Mouse (Mus musculus) ES-Bruce4 (cell line): ENCODE results near the gene Myh7. TPM values are rescaled to one million over a fixed set of nuclear protein-coding genes. Genes with fewer than 3 reads are reported as not detected.

Source experiments
- H3K27ac ChIP-seq: 2 replicates; pipeline ENCODE4 v1.5.1; 2012; ENCODE audit warnings: low read length, inconsistent platforms; ENCODE audit not compliant: insufficient read depth
- H3K27me3 ChIP-seq: 2 replicates; pipeline ENCODE4 v1.6.1; 2012; ENCODE audit warnings: mild to moderate bottlenecking, low read length, inconsistent platforms; ENCODE audit not compliant: control insufficient read depth, poor library complexity, insufficient read depth, severe bottlenecking
- H3K36me3 ChIP-seq: 2 replicates; pipeline ENCODE4 v1.6.1; 2012; ENCODE audit warnings: inconsistent platforms, mild to moderate bottlenecking, low read length, moderate library complexity; ENCODE audit not compliant: control insufficient read depth, poor library complexity, insufficient read depth, severe bottlenecking
- H3K4me1 ChIP-seq: one replicate; pipeline ENCODE4 v1.8.1; 2011; ENCODE audit warnings: low read length; ENCODE audit not compliant: control insufficient read depth, insufficient read depth
- H3K4me3 ChIP-seq: 2 replicates; pipeline ENCODE4 v1.5.1; 2011; ENCODE audit warnings: low read depth, mild to moderate bottlenecking, low read length
- H3K9ac ChIP-seq: 2 replicates; pipeline ENCODE4 v1.6.1; 2012; ENCODE audit warnings: low read depth, mild to moderate bottlenecking, inconsistent platforms; ENCODE audit not compliant: poor library complexity, severe bottlenecking
- H3K9me3 ChIP-seq: replicated peaks from 2 replicates; pipeline ENCODE4 v1.6.1; 2012; ENCODE audit warnings: mild to moderate bottlenecking, low read length, inconsistent platforms; ENCODE audit not compliant: control insufficient read depth, poor library complexity, insufficient read depth, severe bottlenecking
- CTCF ChIP-seq: IDR thresholded peaks from one replicate; pipeline ENCODE4 v1.8.1; 2011; ENCODE audit warnings: low read depth, low read length
- EP300 ChIP-seq: IDR thresholded peaks from 2 replicates; pipeline ENCODE4 v1.6.1; 2011; ENCODE audit warnings: low read depth, low read length; ENCODE audit not compliant: insufficient read depth
- POLR2A ChIP-seq: IDR thresholded peaks from one replicate; pipeline ENCODE4 v1.8.1; 2011; ENCODE audit warnings: low read length; ENCODE audit not compliant: insufficient read depth
- polyA plus RNA-seq: library from polyadenylated mRNA; stranded (reverse); fragments of >200 nt; gene quantifications from 2 replicates; pipeline ENCODE4 v1.2.4, GENCODE M21; 2011; ENCODE audit warnings: low read depth; ENCODE audit not compliant: missing spikeins, insufficient read depth, insufficient read length

Myh7 gene
- polyA plus RNA-seq, 1 experiment = 3.1 TPM

DNA sequence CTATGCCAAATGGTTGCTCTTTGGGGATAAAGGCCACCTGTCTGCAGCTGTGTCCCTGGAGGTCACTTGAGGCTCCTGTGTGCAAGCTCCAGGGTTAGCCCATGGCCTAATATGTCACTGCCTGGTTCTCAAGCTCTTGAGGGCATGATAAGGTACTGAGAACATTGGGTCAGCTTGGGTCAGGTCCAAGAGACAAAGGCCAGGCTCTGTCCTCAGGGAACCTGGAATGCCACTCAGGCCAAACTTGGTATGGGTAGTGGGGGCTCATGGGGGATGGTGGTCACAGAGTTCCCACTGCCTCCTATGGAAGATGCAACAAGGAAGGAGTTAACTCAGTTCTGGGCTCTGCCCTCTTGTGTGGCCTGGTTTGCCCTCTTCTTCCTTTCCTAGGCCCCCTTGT, 26.1 kb downstream of the Myh7 start:
- Histone ChIP-seq H3K9me3 (no peaks in the 10 kb centered on the region), H3K9ac (no peak overlapping the region), H3K27ac (no peak overlapping the region), H3K36me3 (no peaks in the 10 kb centered on the region), H3K27me3 (no peaks in the 10 kb centered on the region), H3K4me3 (no peak overlapping the region), H3K4me1 (no peaks in the 10 kb centered on the region)
- TF ChIP-seq CTCF (no peak), EP300 (no peak), POLR2A (no peak)

DNA sequence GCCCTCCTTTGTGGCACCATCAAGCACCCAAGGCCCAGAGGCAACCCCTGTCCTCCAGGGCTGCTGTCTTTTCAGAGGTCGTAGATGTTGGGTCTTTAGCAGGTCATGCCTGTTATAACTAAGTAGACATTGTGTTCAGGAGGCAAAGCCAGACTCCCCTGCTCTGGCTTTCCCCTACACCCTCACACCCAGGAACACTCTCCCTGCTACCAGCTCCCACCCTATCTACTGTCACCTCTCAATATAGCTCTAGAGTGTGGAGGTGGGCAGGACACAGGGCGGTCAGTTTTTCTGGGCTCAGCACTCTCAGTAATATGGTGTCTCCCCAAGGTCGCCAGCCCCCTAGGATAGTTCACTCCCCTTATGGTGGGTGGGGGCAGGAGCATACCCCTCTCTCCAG, 26.6 kb downstream of the Myh7 start:
- Histone ChIP-seq H3K4me3 (no peak overlapping the region), H3K4me1 (no peaks in the 10 kb centered on the region), H3K27me3 (no peaks in the 10 kb centered on the region), H3K9me3 (no peaks in the 10 kb centered on the region), H3K27ac (no peak overlapping the region), H3K9ac (no peak overlapping the region), H3K36me3 (no peaks in the 10 kb centered on the region)
- no peak for TF ChIP-seq CTCF
- no peak for TF ChIP-seq POLR2A
- no peak for TF ChIP-seq EP300

DNA sequence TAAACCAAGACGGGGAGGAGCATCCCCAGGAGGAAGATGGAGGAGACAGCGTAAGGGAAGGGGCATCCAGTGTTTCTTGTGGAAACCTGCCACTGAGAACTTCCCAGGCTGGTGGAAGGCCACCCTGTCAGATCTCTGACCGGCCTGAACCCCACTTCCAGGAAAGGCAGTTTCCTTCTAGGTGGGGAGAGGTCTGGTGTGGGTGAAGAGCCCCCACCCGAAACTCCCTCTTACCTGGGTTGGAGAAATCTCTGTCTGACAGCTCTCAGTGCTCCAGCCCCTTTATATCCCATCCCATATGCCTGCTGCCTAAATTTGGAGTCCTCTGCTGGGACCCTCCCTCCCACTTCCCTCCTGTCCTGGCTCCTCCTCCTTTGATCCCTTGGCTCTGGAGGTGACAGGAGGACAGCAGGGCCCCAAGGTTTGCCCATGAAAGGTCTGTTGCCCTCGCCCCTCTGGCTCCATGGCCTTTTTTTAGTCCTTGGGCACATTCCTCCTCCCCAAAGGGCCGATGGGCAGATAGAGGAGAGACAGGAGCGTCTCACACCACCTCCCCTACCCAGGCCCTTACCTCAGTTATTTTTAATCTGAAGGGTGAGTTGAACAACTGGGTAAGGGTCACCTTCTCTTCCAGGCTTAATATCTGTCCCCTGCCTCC, 28.0 kb downstream of the Myh7 start, which contains the start of gene Myh6:
Gene Myh6 (minus strand): TSS at position 608 of the 658 bp plus-strand sequence.
- Histone ChIP-seq H3K36me3 (no peaks in the 10 kb centered on the region), H3K4me1 (no peaks in the 10 kb centered on the region), H3K9me3 (no peaks in the 10 kb centered on the region), H3K4me3 (no peak within 1 kb of the TSS), H3K27me3 (no peaks in the 10 kb centered on the region), H3K27ac (no peak within 1 kb of the TSS), H3K9ac (no peak within 1 kb of the TSS)
- TF ChIP-seq CTCF (no peak), POLR2A (no peak)

DNA sequence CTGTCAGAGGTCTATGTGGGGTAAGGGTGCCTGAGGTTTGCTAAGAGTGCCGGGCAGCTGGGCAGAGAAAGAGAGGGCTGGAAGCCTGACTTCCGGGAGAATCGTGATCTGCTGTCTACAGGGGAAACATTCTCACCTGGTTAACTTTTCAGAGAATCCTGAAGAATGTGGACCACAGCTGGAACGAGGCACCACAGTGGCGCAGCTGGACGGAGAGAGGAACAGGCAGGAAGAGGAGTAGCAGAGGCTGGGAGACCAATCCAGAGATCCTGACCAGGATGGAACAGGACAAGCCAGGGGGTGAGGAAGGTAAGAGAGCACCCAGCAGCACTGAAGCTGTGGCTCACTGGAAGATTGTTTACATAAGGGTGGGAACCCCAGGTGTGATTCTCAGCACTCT, 28.8 kb downstream of the Myh7 start:
- no peak for TF ChIP-seq CTCF
- TF ChIP-seq POLR2A = no peak
- no peak for TF ChIP-seq EP300
- Histone ChIP-seq H3K27me3 (no peaks in the 10 kb centered on the region), H3K36me3 (no peaks in the 10 kb centered on the region), H3K9me3 (no peaks in the 10 kb centered on the region), H3K9ac (no peak overlapping the region), H3K27ac (no peak overlapping the region), H3K4me3 (no peak overlapping the region), H3K4me1 (no peaks in the 10 kb centered on the region)

DNA sequence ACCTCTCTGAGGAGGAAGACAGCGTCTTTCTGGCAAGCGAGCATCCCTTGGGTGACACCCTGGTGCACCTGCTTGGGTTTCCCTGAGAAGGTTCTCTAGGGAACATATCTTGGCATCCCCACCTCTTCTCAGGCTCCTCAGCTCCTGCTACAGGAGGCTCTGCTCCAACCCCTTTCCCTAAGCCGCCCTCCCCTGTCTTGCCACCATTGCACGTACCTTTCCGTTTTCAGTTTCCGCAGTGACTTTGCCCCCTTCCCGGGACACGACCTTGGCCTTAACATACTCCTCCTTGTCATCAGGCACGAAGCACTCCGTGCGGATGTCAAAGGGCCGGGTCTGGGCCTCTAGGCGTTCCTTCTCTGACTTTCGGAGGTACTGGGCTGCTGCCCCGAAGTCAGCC, 29.4 kb downstream of the Myh7 start:
- Histone ChIP-seq H3K27ac (no peak overlapping the region), H3K4me3 (no peak overlapping the region), H3K9me3 (no peaks in the 10 kb centered on the region), H3K36me3 (no peaks in the 10 kb centered on the region), H3K27me3 (no peaks in the 10 kb centered on the region), H3K9ac (no peak overlapping the region), H3K4me1 (no peaks in the 10 kb centered on the region)
- TF ChIP-seq POLR2A (no peak), CTCF (no peak)

DNA sequence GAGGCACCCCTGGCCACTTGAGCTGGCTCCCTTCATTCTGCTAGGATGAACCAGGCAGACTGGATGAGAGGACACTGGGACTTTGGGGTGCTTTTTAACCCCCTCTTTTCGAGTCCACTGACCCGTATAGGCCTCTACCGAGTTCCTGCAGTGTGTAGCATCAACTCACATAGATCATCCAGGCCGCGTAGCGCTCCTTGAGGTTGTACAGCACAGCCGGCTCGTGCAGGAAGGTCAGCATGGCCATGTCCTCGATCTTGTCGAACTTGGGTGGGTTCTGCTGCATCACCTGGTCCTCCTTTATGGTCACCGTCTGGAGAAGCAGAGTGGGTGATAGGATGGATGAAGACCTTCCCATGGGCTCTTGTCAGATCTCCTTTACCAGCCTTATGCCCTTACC, 30.7 kb downstream of the Myh7 start:
- Histone ChIP-seq H3K27ac (no peak overlapping the region), H3K9me3 (no peaks in the 10 kb centered on the region)

More for the DNA sequence above, 30.7 kb downstream of the Myh7 start:
- Histone ChIP-seq H3K4me1 (no peaks in the 10 kb centered on the region), H3K9ac (no peak overlapping the region), H3K36me3 (no peaks in the 10 kb centered on the region), H3K27me3 (no peaks in the 10 kb centered on the region), H3K4me3 (no peak overlapping the region)
- TF ChIP-seq POLR2A (no peak), CTCF (no peak), EP300 (no peak)
